Mouse (Mus musculus): ENCODE data around the gene Micall2. TPM values are rescaled to one million over a fixed set of nuclear protein-coding genes. Genes with fewer than 3 reads are reported as not detected.

Micall2 gene
- polyA plus RNA-seq, 1 experiment, result 1.8 TPM

DNA sequence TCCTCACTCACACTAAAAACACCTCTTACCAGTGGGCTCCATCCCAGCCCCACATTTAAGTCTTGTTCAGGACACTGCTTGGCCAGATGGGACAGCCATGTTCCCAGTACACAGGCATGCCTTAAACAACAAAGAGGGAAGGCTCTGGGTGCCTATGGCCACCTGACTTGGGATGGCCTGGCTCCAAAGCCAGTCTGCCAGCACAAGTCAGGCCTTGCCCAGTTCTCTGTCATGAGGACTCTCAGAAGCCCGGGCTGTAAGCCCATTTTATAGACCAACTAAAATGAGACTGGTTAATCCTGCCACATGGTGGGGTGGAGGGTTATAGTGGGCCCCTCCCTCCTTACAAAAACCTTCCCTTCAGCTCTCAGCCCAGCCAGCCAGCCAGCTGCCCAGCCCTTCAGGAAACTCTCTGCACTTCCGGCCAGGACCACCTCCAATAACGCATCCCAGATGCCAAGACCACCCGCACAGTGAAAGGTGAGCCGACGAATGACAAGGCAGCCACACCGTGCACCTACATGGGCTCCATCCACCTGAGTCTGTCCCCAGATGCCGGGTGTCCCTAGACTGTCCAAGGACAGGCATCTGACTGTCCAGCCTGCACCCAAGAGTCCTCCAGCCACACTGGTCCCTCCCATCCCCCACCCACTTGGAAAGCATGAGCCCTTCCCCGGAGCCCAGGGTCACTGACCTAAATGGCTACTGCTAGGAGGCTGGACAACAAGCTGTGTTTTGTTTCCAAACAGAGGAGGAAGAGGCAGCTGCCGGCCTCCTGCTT, 11.6 kb downstream of the Micall2 start:
- H3K27ac ChIP-seq (ENCODE audit: insufficient read depth, low read length), result no peak overlapping the region
- H3K4me1 ChIP-seq (ENCODE audit: control insufficient read depth, insufficient read depth, low read length), result no peaks in the 10 kb centered on the region

DNA sequence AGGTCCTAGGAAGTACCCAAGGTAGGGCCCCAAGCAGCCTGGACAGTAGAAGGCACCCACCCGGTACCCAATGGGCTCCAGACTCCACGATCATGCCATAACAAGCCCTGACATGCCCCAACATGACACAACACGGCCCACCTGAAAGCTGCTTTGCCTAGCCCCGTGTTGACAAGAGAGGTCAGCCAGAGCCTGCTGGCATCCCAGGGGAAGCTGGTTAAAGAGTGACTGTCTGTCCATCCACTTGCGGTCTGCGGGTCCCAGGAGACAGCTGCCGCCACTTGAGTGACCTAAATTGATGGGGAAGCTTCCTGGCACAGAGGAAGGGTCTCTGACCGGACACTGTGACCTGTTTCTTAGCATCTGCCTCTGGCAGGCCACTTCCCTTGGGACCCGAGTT, 13.0 kb downstream of the Micall2 start:
- no peak overlapping the region for H3K9ac ChIP-seq (ENCODE audit: low read depth, poor library complexity, severe bottlenecking)
- H3K27ac ChIP-seq (ENCODE audit: insufficient read depth, low read length), result peak overlapping the region; percentile 20; the same call in 1 of the 2 replicates
- no peaks in the 10 kb centered on the region for H3K9me3 ChIP-seq (replicated peaks; ENCODE audit: control insufficient read depth, insufficient read depth, low read length, poor library complexity, severe bottlenecking)
- TF ChIP-seq CTCF (IDR thresholded peaks at IDR 0.05; ENCODE audit: low read depth, low read length), result no peak
- TF ChIP-seq EP300 (IDR thresholded peaks at IDR 0.05; ENCODE audit: insufficient read depth, low read depth, low read length), result no peak; the same call in 1 of the 2 replicates
- TF ChIP-seq POLR2A (IDR thresholded peaks at IDR 0.05; ENCODE audit: insufficient read depth, low read length), result no peak
- no peak overlapping the region for H3K4me3 ChIP-seq (ENCODE audit: low read depth, low read length)
- H3K27me3 ChIP-seq (ENCODE audit: control insufficient read depth, insufficient read depth, low read length, poor library complexity, severe bottlenecking), result no peaks in the 10 kb centered on the region
- no peaks in the 10 kb centered on the region for H3K4me1 ChIP-seq (ENCODE audit: control insufficient read depth, insufficient read depth, low read length)
- H3K36me3 ChIP-seq (ENCODE audit: control insufficient read depth, insufficient read depth, low read length, poor library complexity, severe bottlenecking), result no peaks in the 10 kb centered on the region

More for the DNA sequence above, 11.6 kb downstream of the Micall2 start:
- Histone ChIP-seq H3K4me3 (ENCODE audit: low read depth, low read length) (no peak overlapping the region), H3K9me3 (replicated peaks; ENCODE audit: control insufficient read depth, insufficient read depth, low read length, poor library complexity, severe bottlenecking) (no peaks in the 10 kb centered on the region), H3K9ac (ENCODE audit: low read depth, poor library complexity, severe bottlenecking) (no peak overlapping the region), H3K36me3 (ENCODE audit: control insufficient read depth, insufficient read depth, low read length, poor library complexity, severe bottlenecking) (no peaks in the 10 kb centered on the region), H3K27me3 (ENCODE audit: control insufficient read depth, insufficient read depth, low read length, poor library complexity, severe bottlenecking) (no peaks in the 10 kb centered on the region)
- no peak for TF ChIP-seq EP300 (IDR thresholded peaks at IDR 0.05; ENCODE audit: insufficient read depth, low read depth, low read length)
- no peak for TF ChIP-seq POLR2A (IDR thresholded peaks at IDR 0.05; ENCODE audit: insufficient read depth, low read length)
- TF ChIP-seq CTCF (IDR thresholded peaks at IDR 0.05; ENCODE audit: low read depth, low read length), result no peak

DNA sequence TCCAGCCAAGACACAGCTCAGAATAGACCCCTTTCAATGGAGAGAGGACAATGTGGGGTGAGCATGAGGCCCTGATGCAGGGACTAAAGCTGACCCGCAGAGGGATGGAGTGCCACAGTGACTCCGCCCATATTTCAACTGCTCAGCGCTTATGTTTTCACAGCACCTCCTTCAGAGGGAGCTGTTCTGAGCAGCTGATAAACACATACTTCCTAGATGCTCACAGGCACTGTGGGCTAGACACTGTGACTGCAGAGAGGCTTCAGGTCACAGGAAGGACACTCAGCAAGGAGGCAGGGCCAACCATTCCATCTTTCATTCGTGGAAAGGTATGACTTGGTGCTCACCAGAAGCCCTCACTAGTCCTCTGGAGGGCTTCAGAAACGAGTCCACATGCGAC, 13.4 kb downstream of the Micall2 start:
- no peak overlapping the region for H3K4me3 ChIP-seq (ENCODE audit: low read depth, low read length)
- peak overlapping the region; percentile 20; the same call in 1 of the 2 replicates for H3K27ac ChIP-seq (ENCODE audit: insufficient read depth, low read length)
- no peaks in the 10 kb centered on the region for H3K36me3 ChIP-seq (ENCODE audit: control insufficient read depth, insufficient read depth, low read length, poor library complexity, severe bottlenecking)
- H3K4me1 ChIP-seq (ENCODE audit: control insufficient read depth, insufficient read depth, low read length), result no peaks in the 10 kb centered on the region
- no peaks in the 10 kb centered on the region for H3K9me3 ChIP-seq (replicated peaks; ENCODE audit: control insufficient read depth, insufficient read depth, low read length, poor library complexity, severe bottlenecking)
- no peak overlapping the region for H3K9ac ChIP-seq (ENCODE audit: low read depth, poor library complexity, severe bottlenecking)
- no peak for TF ChIP-seq POLR2A (IDR thresholded peaks at IDR 0.05; ENCODE audit: insufficient read depth, low read length)
- no peak for TF ChIP-seq EP300 (IDR thresholded peaks at IDR 0.05; ENCODE audit: insufficient read depth, low read depth, low read length)
- no peak for TF ChIP-seq CTCF (IDR thresholded peaks at IDR 0.05; ENCODE audit: low read depth, low read length)
- no peaks in the 10 kb centered on the region for H3K27me3 ChIP-seq (ENCODE audit: control insufficient read depth, insufficient read depth, low read length, poor library complexity, severe bottlenecking)

DNA sequence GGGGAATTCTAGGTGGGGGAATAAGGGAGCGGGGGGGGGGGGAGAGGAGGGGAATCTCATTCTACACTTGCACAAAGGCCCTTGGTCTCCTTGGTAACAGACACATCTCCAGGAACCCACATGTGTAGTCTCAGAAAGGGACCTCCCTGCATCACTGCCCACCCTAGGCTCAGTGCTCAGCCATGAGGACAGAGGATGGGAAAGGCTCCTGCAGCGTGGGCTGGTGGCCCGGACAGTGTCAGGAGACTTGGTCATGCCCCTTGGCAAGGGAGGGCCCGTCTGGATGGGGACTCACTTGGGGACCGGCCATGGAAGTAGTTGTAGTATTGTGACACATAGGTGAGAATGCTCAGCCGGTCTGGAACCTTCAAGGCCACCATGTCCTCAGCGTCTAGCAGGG, 17.2 kb downstream of the Micall2 start:
- H3K36me3 ChIP-seq (ENCODE audit: control insufficient read depth, insufficient read depth, low read length, poor library complexity, severe bottlenecking), result no peaks in the 10 kb centered on the region
- no peak overlapping the region for H3K4me3 ChIP-seq (ENCODE audit: low read depth, low read length)
- no peak for TF ChIP-seq EP300 (IDR thresholded peaks at IDR 0.05; ENCODE audit: insufficient read depth, low read depth, low read length)
- TF ChIP-seq CTCF (IDR thresholded peaks at IDR 0.05; ENCODE audit: low read depth, low read length), result no peak
- no peak for TF ChIP-seq POLR2A (IDR thresholded peaks at IDR 0.05; ENCODE audit: insufficient read depth, low read length)
- no peak overlapping the region for H3K9ac ChIP-seq (ENCODE audit: low read depth, poor library complexity, severe bottlenecking)
- no peak overlapping the region for H3K27ac ChIP-seq (ENCODE audit: insufficient read depth, low read length)
- no peaks in the 10 kb centered on the region for H3K27me3 ChIP-seq (ENCODE audit: control insufficient read depth, insufficient read depth, low read length, poor library complexity, severe bottlenecking)
- H3K4me1 ChIP-seq (ENCODE audit: control insufficient read depth, insufficient read depth, low read length), result no peaks in the 10 kb centered on the region
- no peaks in the 10 kb centered on the region for H3K9me3 ChIP-seq (replicated peaks; ENCODE audit: control insufficient read depth, insufficient read depth, low read length, poor library complexity, severe bottlenecking)

DNA sequence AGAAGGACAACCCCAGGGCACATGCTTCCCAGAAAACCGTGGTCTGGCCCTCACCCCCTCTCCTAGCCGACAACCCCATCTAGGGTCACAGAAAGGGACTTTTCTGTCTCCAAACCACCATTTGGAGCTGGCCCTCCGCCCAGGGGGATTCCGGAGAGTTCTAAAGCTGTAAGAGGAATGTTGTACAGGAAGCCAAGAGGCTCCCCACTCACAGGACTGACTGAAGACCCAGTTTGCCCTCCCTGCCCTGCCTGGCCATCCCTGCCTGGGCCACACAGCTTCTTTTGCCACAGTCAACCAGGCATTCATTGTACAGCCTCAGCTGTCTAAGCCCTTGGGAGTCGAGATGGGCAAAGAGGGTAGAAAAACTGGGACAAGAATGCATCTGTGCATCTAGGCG, 17.6 kb downstream of the Micall2 start:
- no peak overlapping the region for H3K4me3 ChIP-seq (ENCODE audit: low read depth, low read length)
- H3K27me3 ChIP-seq (ENCODE audit: control insufficient read depth, insufficient read depth, low read length, poor library complexity, severe bottlenecking), result no peaks in the 10 kb centered on the region
- no peaks in the 10 kb centered on the region for H3K4me1 ChIP-seq (ENCODE audit: control insufficient read depth, insufficient read depth, low read length)
- H3K9me3 ChIP-seq (replicated peaks; ENCODE audit: control insufficient read depth, insufficient read depth, low read length, poor library complexity, severe bottlenecking), result no peaks in the 10 kb centered on the region
- H3K36me3 ChIP-seq (ENCODE audit: control insufficient read depth, insufficient read depth, low read length, poor library complexity, severe bottlenecking), result no peaks in the 10 kb centered on the region
- TF ChIP-seq POLR2A (IDR thresholded peaks at IDR 0.05; ENCODE audit: insufficient read depth, low read length), result no peak
- TF ChIP-seq EP300 (IDR thresholded peaks at IDR 0.05; ENCODE audit: insufficient read depth, low read depth, low read length), result no peak
- TF ChIP-seq CTCF (IDR thresholded peaks at IDR 0.05; ENCODE audit: low read depth, low read length), result no peak
- H3K27ac ChIP-seq (ENCODE audit: insufficient read depth, low read length), result no peak overlapping the region
- no peak overlapping the region for H3K9ac ChIP-seq (ENCODE audit: low read depth, poor library complexity, severe bottlenecking)

DNA sequence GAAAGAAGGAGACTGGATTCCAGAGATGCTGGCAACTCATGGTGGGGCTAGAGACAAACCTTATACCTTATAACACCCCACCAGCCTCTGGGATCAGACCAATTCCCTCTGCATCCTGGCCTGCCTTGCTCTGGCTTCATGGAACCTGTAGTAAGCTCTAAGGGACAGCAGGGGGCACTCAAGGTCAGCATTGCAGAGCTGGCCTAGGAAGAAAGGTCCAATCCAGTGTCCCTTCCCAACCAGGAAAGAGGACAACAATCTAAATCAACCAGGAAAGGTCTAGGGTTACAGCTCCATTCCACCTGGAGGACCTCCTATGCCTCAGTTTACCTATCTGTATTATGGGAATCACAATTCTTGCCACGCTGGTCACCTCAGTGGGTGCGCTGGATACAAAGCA, 18.4 kb downstream of the Micall2 start:
- no peaks in the 10 kb centered on the region for H3K36me3 ChIP-seq (ENCODE audit: control insufficient read depth, insufficient read depth, low read length, poor library complexity, severe bottlenecking)
- H3K4me3 ChIP-seq (ENCODE audit: low read depth, low read length), result no peak overlapping the region
- H3K9me3 ChIP-seq (replicated peaks; ENCODE audit: control insufficient read depth, insufficient read depth, low read length, poor library complexity, severe bottlenecking), result no peaks in the 10 kb centered on the region
- TF ChIP-seq EP300 (IDR thresholded peaks at IDR 0.05; ENCODE audit: insufficient read depth, low read depth, low read length) (no peak), POLR2A (IDR thresholded peaks at IDR 0.05; ENCODE audit: insufficient read depth, low read length) (no peak), CTCF (IDR thresholded peaks at IDR 0.05; ENCODE audit: low read depth, low read length) (peak; percentile 92)
- H3K27ac ChIP-seq (ENCODE audit: insufficient read depth, low read length), result no peak overlapping the region
- H3K4me1 ChIP-seq (ENCODE audit: control insufficient read depth, insufficient read depth, low read length), result no peaks in the 10 kb centered on the region
- H3K9ac ChIP-seq (ENCODE audit: low read depth, poor library complexity, severe bottlenecking), result no peak overlapping the region
- H3K27me3 ChIP-seq (ENCODE audit: control insufficient read depth, insufficient read depth, low read length, poor library complexity, severe bottlenecking), result no peaks in the 10 kb centered on the region
